Mouse (Mus musculus): ENCODE results near the gene Aebp1.

Aebp1 gene

GRCm38 (mm10) chr11:5897839-5898238 lies 36.1 kb downstream of the Aebp1 start:
- no peak for DNase-seq

- no peak for DNase-seq
Measured at GRCm38 (mm10) chr11:5898531-5898930, 36.8 kb downstream of the Aebp1 start, which contains the start of gene Myl7. Gene Myl7 (minus strand): TSS chr11:5898782.

GRCm38 (mm10) chr11:5899286-5899685 lies 37.5 kb downstream of the Aebp1 start:
- DNase-seq = no peak

GRCm38 (mm10) chr11:5901320-5901719 lies 39.6 kb downstream of the Aebp1 start:
- DNase-seq = no peak

- DNase-seq = peak; percentile 50
Measured at GRCm38 (mm10) chr11:5901950-5902349, 40.2 kb downstream of the Aebp1 start.

- no peak for DNase-seq
Measured at GRCm38 (mm10) chr11:5902390-5902789, 40.6 kb downstream of the Aebp1 start.

- no peak for DNase-seq
Measured at GRCm38 (mm10) chr11:5903844-5904243, 42.1 kb downstream of the Aebp1 start.

GRCm38 (mm10) chr11:5904357-5904756 lies 42.6 kb downstream of the Aebp1 start:
- DNase-seq = no peak

- DNase-seq = no peak
Measured at GRCm38 (mm10) chr11:5904871-5905270, 43.1 kb downstream of the Aebp1 start.

- DNase-seq = no peak
Measured at GRCm38 (mm10) chr11:5905778-5906518, 44.2 kb downstream of the Aebp1 start.

- DNase-seq = no peak
Measured at GRCm38 (mm10) chr11:5907096-5907495, 45.3 kb downstream of the Aebp1 start.

- no peak for DNase-seq
Measured at GRCm38 (mm10) chr11:5908642-5909041, 46.9 kb downstream of the Aebp1 start.

- peak; percentile 65 for DNase-seq
Measured at GRCm38 (mm10) chr11:5912635-5913034, 50.9 kb downstream of the Aebp1 start.

GRCm38 (mm10) chr11:5913256-5913655 lies 51.5 kb downstream of the Aebp1 start:
- peak; percentile 20 for DNase-seq

- peak; percentile 4 for DNase-seq
Measured at GRCm38 (mm10) chr11:5913936-5914335, 52.2 kb downstream of the Aebp1 start.

- no peak for DNase-seq
Measured at GRCm38 (mm10) chr11:5914940-5915339, 53.2 kb downstream of the Aebp1 start.

GRCm38 (mm10) chr11:5915429-5916177 lies 53.9 kb downstream of the Aebp1 start:
- peak; percentile 38 for DNase-seq

GRCm38 (mm10) chr11:5916178-5916548 lies 54.4 kb downstream of the Aebp1 start:
- DNase-seq = no peak

GRCm38 (mm10) chr11:5918111-5918510 lies 56.4 kb downstream of the Aebp1 start:
- no peak for DNase-seq

GRCm38 (mm10) chr11:5919606-5920005 lies 57.9 kb downstream of the Aebp1 start:
- no peak for DNase-seq

- DNase-seq = no peak
Measured at GRCm38 (mm10) chr11:5920323-5920960, 58.7 kb downstream of the Aebp1 start.

All from right cerebral cortex, postnatal 25 days (tissue).